Mouse (Mus musculus) E14TG2a.4 (cell line): ENCODE data around the gene Rbms1.

Experiments
- H3K27me3 ChIP-seq: 2 replicates; pipeline ENCODE4 v1.6.1; 2014; ENCODE audit warnings: low read length, control low read depth; ENCODE audit not compliant: insufficient read depth
- H3K36me3 ChIP-seq: 2 replicates; pipeline ENCODE4 v1.6.1; 2014; ENCODE audit warnings: low read length, control low read depth; ENCODE audit not compliant: insufficient read depth
- H3K4me1 ChIP-seq: replicated peaks from 2 replicates; pipeline ENCODE4 v1.6.1; 2014; ENCODE audit warnings: low read depth, low read length, control low read depth
- H3K4me3 ChIP-seq: replicated peaks from 2 replicates; pipeline ENCODE4 v1.5.1; 2014; ENCODE audit warnings: mild to moderate bottlenecking, low read length
- H3K9me3 ChIP-seq: 2 replicates; pipeline ENCODE4 v1.6.1; 2014; ENCODE audit warnings: low read length, control low read depth
- CTCF ChIP-seq: conservative IDR thresholded peaks from 2 replicates; pipeline ENCODE4 v1.5.1; 2014; ENCODE audit warnings: low read length
- NANOG ChIP-seq: IDR thresholded peaks from 2 replicates; pipeline ENCODE4 v1.6.1; 2014; ENCODE audit warnings: borderline replicate concordance, low read length, mixed read lengths
- POU5F1 ChIP-seq: IDR thresholded peaks from 2 replicates; pipeline ENCODE4 v1.6.1; 2014; ENCODE audit warnings: low read length, borderline replicate concordance

The Rbms1 gene

DNA sequence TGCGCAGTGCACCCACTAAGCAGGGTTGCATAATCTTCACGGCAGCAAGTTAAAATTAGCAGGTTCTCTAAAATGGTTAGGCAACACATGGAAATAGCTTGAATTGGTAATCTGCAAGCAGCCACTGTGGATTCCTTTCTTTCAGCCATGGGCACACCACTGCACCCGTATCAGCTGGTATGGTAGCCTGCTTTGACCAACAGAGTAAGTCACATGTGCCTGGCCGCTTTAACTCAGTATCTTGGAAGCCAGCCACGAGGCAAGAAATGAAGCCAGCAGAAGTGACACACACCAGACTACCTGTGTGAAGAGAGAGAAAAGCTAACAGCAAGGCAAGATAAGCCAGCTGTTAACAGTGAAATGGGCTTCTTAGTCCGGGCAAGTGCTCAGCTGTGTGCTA is 52.2 kb downstream of the Rbms1 start:
- Histone ChIP-seq H3K4me3 (peak overlapping the region; percentile 37; the same call in 1 of the 2 replicates), H3K27me3 (0 out of 2 replicates have a peak, but pooled peaks cover 3% of the 10 kb centered on the region), H3K36me3 (no peaks in the 10 kb centered on the region), H3K9me3 (no peaks in the 10 kb centered on the region), H3K4me1 (peaks cover 24% of the 10 kb centered on the region)
- no peak for TF ChIP-seq CTCF
- TF ChIP-seq POU5F1 = no peak
- no peak for TF ChIP-seq NANOG

DNA sequence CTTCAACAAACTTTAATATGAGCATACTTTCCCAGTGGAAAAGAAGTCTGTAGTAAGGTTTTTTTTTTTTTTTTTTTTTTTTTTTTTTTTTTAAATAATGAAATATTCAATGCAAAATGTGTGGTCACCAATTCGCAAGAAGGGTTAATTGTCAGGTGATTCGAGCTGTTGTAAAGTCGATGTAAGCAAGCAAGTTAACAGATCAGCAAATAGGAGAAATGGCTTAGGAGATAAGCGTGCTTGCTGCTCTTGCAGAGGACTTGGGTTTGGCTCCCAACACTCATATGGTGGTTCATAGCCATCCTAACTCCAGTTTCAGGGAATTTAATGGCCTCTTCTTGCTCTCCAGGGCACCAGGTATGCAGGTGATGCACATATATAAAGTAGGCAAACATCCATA is 54.4 kb downstream of the Rbms1 start:
- H3K27me3 ChIP-seq = 0 out of 2 replicates have a peak, but pooled peaks cover 3% of the 10 kb centered on the region
- peaks cover 24% of the 10 kb centered on the region for H3K4me1 ChIP-seq
- H3K4me3 ChIP-seq = no peak overlapping the region
- no peaks in the 10 kb centered on the region for H3K9me3 ChIP-seq
- TF ChIP-seq CTCF = no peak
- no peak for TF ChIP-seq POU5F1
- no peak for TF ChIP-seq NANOG
- H3K36me3 ChIP-seq = no peaks in the 10 kb centered on the region

DNA sequence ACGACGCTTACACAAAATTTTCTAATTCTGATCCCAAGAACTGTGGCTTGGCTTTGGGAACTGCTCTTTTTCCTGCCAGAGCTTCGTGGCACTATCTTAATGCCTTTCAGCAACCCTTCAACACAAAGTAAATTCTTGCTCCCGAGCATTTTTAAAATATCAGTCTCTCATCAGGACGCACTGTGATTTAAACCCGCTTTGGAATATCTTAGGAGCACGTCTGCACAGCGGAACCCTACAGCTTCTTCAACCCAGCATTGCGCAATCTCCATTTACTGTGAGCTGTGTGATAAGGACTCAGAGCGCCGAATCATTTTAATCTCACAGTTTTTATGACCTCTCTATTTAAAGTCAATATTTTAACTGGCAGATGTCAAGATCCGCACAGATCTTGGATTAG is 54.9 kb downstream of the Rbms1 start:
- H3K4me3 ChIP-seq = no peak overlapping the region
- no peak for TF ChIP-seq CTCF
- no peak for TF ChIP-seq NANOG
- TF ChIP-seq POU5F1 = no peak
- peaks cover 19% of the 10 kb centered on the region for H3K4me1 ChIP-seq
- 0 out of 2 replicates have a peak, but pooled peaks cover 3% of the 10 kb centered on the region for H3K27me3 ChIP-seq
- H3K36me3 ChIP-seq = no peaks in the 10 kb centered on the region
- no peaks in the 10 kb centered on the region for H3K9me3 ChIP-seq

DNA sequence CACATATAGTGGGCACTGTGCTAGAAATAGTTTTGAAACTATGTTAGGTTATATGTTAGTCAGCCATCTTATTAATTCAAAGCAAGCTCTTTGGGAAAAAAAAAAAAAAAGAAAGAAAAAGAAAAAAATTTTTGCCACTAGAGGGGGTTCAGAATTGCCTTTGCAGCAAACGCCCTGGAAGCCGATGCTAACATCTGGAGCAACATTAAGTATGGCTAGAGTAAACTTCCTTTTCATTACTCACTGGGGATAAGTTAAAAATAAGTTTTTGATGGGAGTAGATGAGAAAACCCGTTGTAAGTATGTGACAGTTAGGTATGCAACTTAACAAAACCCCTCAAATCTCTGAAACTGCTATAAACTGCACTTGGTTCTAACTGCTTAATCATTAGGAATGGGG is 57.7 kb downstream of the Rbms1 start:
- Histone ChIP-seq H3K36me3 (no peaks in the 10 kb centered on the region), H3K27me3 (peaks cover 4% of the 10 kb centered on the region; the same call in 1 of the 2 replicates), H3K4me1 (no peaks in the 10 kb centered on the region), H3K9me3 (no peaks in the 10 kb centered on the region), H3K4me3 (no peak overlapping the region)
- TF ChIP-seq CTCF (peak; percentile 34), POU5F1 (no peak)

DNA sequence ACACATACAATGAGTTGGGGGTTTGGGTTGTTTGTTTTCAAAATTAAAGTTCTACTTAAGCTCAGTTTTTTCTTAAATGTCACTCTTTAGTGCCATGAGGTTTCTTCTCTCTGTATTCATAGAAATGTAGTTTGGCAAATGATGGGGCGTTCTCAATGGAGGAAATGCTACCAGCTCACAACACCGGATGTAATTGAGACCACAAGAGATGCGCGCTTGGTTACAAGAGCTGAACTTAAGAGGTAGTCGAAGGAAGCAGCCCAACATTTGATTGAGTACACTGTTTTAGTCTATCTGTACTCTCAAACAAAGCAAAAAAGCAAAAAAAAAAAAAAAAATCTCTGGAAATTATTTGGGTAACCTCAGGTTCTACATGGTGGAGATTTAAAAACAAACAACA is 58.9 kb downstream of the Rbms1 start:
- Histone ChIP-seq H3K4me3 (no peak overlapping the region), H3K36me3 (no peaks in the 10 kb centered on the region), H3K4me1 (no peaks in the 10 kb centered on the region), H3K9me3 (no peaks in the 10 kb centered on the region), H3K27me3 (peaks cover 4% of the 10 kb centered on the region; the same call in 1 of the 2 replicates)
- TF ChIP-seq POU5F1 = no peak
- TF ChIP-seq NANOG = no peak
- no peak for TF ChIP-seq CTCF

DNA sequence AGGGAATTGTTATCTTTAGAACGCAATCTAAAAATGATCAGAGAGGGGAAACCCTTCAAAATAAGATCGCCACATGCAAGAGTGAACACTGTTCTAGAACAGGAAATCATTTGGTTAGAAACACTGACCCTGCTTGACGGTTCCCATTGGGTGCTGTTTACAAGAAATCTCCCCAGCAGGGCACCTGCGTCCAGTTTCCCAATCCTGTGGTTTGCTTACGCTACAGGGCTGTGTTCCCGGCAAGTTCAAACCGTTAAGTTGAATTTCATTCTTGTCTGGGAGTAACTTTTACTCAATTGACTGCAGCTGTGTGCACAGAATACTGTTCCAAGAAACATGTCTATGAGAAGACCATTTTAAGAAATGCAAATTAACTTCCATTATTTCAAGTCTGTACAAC is 59.5 kb downstream of the Rbms1 start:
- Histone ChIP-seq H3K27me3 (peaks cover 4% of the 10 kb centered on the region; the same call in 1 of the 2 replicates), H3K9me3 (no peaks in the 10 kb centered on the region), H3K36me3 (no peaks in the 10 kb centered on the region), H3K4me3 (no peak overlapping the region), H3K4me1 (no peaks in the 10 kb centered on the region)
- TF ChIP-seq NANOG (no peak), CTCF (no peak), POU5F1 (no peak)

DNA sequence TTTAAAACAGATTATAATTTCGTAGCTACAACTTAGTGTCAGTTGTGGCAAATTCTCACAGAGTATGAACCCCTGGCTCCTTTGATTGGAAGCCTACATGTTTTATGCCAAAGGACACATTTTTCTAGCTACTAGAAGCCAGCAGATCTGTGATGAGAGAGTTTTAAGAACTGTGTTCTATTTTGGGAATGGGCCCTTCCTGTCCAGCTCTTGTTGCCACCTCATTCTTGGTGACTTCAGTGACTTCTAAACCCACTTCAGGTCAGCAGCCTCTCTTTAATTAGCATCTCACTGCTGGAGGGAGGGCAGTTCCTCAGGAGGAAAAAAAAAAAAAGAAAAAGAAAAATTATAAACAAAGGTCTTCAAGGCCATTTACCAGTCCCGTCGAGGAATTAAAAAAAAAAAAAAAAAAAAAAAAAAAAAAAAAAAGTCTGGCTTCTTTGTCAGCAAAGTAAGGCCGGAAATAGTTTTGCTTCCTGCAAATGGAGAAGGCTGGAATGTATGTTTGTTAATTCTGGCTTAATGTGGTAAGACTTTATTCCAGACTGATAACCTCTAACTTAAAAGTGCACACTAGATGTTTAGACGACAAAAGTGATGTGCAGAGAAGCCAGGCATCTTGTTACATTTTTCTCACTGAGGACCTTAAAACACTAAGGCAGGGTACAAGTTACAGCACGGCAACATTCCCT is 60.4 kb downstream of the Rbms1 start:
- Histone ChIP-seq H3K4me3 (no peak overlapping the region), H3K9me3 (no peaks in the 10 kb centered on the region)

DNA sequence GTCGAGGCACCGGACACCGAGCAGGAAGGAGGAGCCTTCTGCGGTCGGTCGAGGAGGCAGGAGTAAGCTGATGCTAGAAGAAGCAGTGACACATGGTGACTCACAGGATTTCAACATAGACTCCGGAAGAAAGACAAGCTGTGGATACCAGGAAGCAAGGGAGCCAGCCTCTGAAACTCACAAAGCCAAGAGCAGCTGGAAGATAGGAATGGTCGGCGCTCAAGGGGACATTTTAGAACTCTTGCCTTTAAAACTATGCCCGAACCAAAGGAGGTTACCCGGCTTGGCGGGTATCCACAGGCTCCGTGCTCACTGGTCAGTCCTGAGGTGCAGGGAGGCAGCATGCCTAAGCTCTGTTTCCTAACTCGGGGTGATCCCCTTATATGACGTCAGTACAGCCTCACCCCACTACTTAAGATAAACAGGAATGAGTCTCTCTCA is 61.5 kb downstream of the Rbms1 start:
- Histone ChIP-seq H3K4me3 (no peak overlapping the region), H3K36me3 (no peaks in the 10 kb centered on the region), H3K9me3 (no peaks in the 10 kb centered on the region), H3K27me3 (peaks cover 4% of the 10 kb centered on the region; the same call in 1 of the 2 replicates), H3K4me1 (no peaks in the 10 kb centered on the region)
- TF ChIP-seq NANOG (no peak), POU5F1 (no peak), CTCF (no peak)

More for the DNA sequence above, 60.4 kb downstream of the Rbms1 start:
- no peak for TF ChIP-seq NANOG
- Histone ChIP-seq H3K36me3 (no peaks in the 10 kb centered on the region), H3K27me3 (peaks cover 4% of the 10 kb centered on the region; the same call in 1 of the 2 replicates), H3K4me1 (no peaks in the 10 kb centered on the region)

DNA sequence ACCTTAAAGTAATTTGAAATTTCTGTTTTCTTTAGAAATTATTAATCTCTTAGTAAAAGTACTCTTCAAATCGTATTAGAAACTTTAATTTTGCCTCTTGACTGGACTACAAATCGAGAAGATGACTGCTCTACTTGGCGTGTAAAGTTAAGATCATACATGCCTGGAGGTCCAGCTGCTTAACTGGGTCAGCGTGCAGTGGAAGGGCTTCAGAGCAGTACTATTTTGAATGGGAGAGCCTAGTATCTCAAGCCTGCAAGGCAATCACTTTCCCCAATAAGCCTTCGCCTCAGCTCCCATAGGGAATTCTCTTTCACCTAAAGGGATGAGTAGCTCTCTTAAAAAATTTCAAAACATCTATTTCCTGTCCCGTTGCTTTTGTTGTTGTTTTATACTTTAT is 62.0 kb downstream of the Rbms1 start:
- TF ChIP-seq NANOG (no peak), POU5F1 (no peak), CTCF (no peak)
- Histone ChIP-seq H3K4me1 (no peaks in the 10 kb centered on the region), H3K36me3 (no peaks in the 10 kb centered on the region), H3K4me3 (no peak overlapping the region), H3K27me3 (peaks cover 4% of the 10 kb centered on the region; the same call in 1 of the 2 replicates), H3K9me3 (no peaks in the 10 kb centered on the region)
